Mouse (Mus musculus) testis, postnatal 14 days (tissue): Measurements from ENCODE around the gene Zfp317.
"Not testable (repeated sequence)": the region's sequence is repeated elsewhere in the genome, so short reads cannot be mapped to it uniquely, and the experiment has no call there.

ENCODE experiments used
- DNase-seq: peaks from one replicate; pipeline ENCODE4 v3.0.0; 2021; ENCODE audit warnings: low spot score

Gene Zfp317

GRCm38 (mm10) chr9:19621843-19622822 is at the start of gene Zfp317:
Gene Zfp317, plus strand, starts transcription at chr9:19622102.
- peak; percentile 89 for DNase-seq

DNA sequence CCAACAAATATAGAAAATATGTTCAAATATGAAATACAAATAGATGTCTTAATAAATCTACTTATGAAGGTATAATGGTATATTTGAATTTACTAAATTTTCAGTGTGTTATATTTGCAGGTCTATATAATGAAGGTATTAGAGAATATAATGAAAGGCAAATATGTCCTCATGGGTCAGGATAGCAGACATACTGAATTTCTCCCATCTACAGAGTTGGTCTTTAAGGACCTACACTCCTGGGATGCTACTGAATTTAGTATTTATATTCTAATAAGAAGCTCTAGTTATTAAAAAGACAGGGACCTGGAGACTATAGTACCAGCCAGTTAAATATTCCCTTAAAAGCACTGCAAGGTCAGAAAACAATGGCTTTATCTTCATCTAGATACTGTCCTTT is 39.6 kb upstream of the Zfp317 start, which contains the start of gene Olfr855:
Gene Olfr855 (plus strand): TSS at position 301 of the 400 bp plus-strand sequence.
- no peak for DNase-seq

- DNase-seq, result no peak
Observed at GRCm38 (mm10) chr9:19621297-19621696, 605 bp upstream of the Zfp317 start.

DNA sequence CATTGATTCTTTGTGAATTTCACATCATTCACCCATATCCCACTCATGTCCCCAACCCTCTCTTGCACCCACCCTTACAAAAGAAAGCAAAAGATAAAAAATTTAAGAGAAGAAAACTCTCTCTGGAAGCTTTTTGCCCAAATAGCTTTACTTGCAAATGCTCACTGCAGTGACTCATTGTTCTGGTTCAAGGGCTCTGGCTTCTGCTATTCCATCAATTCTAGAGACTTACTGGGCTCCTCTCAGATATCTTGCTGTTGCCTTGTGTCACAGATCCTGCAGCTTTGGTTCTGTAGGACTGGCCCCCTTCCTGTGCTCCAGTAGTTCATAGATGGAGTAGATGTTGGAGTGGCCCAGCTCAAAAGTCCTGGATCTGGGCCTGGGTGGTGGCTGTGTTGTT is 7.7 kb downstream of the Zfp317 start:
- no peak for DNase-seq

GRCm38 (mm10) chr9:19645193-19645592 is 23.3 kb downstream of the Zfp317 start:
- DNase-seq, result no peak

GRCm38 (mm10) chr9:19690281-19690680 is 68.4 kb downstream of the Zfp317 start:
- no peak for DNase-seq

- DNase-seq, result no peak
Observed at GRCm38 (mm10) chr9:19691426-19691825, 69.5 kb downstream of the Zfp317 start.

GRCm38 (mm10) chr9:19692430-19692829 is 70.5 kb downstream of the Zfp317 start:
- no peak for DNase-seq

DNA sequence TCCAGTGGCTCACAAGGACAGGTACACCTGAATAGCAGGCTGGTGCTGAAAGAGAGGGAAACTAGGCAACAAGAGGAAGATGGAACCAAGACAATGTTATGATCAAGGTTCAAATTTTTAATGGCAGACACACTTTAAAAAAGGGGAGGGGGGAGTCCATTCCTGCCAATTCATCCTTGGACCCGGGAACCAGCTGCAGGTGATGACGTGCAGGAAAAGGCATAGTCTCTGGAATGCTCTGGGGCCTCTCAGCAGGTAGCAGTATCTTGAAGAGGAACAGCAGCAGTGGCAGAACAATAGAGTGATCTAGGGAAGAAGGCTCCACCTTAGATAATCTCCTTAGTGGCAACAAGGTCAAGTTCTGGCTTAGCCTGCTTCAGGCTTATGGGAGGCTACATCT is 72.4 kb downstream of the Zfp317 start:
- DNase-seq, result not testable (repeated sequence)

- not testable (repeated sequence) for DNase-seq
Observed at GRCm38 (mm10) chr9:19694898-19695379, 73.0 kb downstream of the Zfp317 start.
